Mouse (Mus musculus) testis, postnatal 10 days (tissue): ENCODE results near the gene Dock4.

ENCODE experiments used
- DNase-seq: peaks from one replicate; pipeline ENCODE4 v3.0.0; 2021; ENCODE audit warnings: low spot score

Gene Dock4

DNA sequence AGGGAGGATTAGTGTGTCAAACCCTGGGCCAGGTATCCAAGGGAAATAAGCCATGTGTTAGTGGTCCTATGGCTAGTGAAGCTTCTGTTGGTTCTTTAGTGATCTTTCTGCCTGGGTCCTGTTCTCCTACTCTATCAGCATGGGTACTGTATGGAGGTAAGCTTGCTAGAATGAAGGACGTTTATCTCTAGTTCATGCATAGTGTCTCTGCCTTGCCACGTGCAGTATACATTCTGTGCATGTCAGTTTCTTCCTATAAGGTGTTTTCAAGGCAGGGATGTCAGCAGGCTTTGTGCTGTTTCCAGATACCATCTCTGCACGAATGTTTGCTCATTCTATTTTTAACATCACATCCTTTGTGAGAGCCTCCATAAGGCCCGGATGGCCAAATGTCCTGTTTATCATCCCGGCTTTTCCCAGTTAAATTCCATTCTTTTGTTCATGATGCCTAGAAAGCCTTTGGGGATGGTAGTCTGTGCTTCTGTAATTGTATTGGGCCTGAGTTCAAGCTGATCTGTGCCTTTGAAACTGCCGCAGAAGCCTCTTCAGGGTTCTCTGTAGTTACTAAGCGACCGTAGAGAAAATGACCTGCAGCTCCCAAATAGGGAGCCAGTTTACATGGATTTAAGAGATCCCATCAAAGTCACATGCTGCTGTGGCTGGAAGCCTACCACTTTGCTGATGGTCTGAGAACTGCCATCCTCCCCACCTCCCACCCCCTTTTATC, 66.1 kb downstream of the Dock4 start:
- DNase-seq, result no peak

DNA sequence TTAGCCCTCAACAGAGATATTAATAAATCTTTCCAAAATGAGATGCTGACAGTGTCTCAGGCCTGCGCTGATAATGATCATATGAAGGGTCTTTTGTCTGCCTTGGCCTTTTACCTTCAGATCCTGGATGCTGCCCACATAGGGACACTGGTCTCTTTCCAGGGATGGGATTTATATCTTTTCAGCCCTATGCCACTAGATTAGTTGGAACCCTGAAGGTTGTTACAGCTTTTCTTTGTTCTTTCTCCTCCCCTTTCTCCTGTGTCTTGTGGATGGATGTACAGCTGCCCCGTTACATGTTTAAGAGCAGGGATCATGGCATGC, 66.6 kb downstream of the Dock4 start:
- DNase-seq, result no peak

DNA sequence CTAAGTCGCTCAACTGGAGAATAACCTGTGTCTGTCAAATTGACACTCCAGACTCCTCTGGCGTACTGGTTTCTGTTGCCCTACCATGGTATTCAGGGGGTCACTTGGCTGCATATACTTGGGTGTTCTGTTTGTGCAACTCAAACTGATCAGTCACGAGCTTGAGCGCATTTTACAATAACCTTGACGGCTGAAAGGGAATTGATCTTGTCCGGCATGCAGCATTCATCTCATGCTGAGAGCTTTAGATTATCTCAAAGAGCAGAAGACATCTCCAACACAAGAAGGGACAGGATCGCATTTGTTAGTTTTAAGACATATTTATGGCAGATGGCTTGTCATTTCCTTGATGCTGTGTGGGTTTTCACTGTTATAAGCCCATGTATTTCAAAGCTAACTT, 67.2 kb downstream of the Dock4 start:
- no peak for DNase-seq

DNA sequence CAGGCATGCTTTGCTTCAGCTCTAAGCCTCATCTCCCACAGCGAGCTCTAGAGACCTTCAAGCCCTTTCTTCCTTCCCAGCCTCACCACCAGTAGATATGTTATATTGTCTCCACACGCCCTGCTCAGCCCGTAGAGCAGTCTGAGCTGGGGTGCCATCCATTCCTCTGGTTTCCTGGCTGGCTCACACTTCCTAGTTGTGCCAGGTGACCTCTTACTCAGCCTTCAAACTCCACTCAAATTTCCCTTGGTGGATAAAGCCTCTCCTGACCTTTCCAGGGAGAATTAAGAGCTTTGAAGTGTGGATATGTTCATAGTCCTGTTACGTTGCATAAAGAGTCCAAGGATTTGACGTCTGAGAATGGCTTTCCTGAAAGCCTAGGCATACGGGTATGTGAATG, 68.3 kb downstream of the Dock4 start:
- DNase-seq, result no peak

DNA sequence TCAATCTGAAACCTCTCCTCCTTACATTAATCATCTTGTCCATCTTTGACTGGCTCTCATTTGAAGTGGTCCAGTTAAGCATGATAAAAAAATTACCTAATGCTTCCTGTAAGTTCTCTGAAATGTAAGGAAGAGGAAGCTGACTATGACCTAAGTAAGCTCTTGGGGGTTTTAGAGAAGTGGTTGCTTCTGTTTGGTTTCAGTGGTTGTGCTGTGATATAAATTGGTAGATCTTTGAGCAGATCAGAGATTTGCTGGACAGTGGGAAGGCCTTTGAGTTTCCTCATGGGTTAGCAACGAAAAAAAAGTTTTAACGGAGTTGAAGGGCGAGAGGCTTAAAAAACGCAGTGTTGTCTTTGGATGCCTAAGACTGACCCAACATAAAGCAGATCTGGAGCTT, 76.7 kb downstream of the Dock4 start:
- DNase-seq, result no peak

DNA sequence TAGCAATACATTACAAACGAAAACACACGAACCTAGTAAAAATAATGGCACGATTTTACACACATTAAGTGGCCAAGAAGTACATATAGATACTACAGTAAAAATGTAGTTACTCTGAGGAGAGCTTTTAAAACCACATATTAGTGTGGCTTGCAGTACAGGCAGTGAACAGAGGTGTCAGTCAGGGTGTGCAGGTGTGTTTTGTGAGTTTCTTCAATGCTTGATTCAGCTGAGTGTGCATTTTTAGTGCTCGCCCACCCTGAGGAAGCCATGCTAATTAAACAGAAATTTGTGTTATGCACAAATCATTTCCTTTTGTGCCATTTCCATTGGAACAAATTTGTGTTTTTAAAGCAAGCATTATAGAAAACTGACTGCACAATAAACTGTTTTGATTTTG, 77.3 kb downstream of the Dock4 start:
- no peak for DNase-seq

DNA sequence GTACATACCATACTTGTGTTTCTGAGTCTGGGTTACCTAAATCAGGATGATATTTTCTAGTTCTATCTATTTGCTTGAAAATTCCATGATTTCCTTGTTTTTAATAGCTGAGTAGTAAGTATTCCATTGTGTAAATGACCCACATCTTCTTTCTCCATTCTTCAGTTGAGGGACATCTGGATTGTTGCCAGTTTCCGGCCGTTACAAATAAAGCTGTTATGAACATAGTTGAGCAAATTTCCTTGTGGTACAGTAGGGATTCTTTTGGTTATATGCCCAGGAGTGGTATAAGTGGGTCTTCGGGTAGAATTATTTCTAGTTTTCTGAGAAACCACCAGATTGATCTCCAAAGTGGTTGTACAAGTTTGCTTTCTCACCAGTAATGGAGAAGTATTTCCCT, 79.3 kb downstream of the Dock4 start:
- DNase-seq, result no peak

DNA sequence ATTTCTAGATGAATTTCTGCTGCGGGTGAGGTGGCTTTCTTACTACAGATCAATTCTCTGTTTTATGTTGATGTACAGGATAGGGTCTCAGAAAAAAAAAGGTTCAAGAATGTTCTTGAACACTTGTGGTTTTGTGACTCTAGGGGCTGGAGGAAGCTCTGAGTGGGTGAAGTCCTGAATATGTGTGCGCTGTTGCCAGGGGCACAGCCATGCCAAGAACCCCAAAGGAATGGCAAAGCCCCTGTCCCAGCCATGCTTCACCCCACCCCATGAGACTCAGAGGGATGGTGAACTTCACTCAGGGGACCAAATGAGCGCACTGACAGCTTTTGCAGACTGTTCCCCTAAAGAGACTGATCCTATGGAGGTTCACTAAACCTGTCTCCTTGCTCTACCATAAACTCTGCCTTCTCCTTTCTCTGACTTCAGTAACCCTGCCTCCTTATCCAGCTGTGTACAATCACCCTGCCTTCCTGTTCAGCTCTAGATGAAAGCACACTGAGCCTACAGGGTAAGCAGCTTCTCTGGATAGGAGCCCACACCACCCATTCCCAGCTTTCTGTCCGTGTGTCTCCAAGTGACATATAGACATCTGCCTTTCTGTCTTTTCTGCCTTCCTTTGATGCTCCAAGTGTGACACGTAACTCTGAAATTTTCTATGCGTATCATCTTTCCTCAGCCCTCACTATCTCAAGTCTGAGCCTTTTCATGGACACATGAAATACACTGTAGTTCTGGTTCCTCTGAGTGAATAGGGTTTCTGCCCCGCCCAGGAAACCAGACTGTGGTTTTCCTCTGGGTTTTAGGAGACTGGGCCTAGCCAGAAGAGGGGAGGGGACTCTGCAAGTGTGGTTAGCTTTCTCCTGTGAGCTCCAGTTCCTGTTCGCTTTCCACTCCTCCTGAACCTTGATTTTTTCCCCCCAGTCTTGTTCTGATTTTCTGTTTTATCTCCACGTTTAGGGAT, 90.2 kb downstream of the Dock4 start:
- DNase-seq, result no peak

DNA sequence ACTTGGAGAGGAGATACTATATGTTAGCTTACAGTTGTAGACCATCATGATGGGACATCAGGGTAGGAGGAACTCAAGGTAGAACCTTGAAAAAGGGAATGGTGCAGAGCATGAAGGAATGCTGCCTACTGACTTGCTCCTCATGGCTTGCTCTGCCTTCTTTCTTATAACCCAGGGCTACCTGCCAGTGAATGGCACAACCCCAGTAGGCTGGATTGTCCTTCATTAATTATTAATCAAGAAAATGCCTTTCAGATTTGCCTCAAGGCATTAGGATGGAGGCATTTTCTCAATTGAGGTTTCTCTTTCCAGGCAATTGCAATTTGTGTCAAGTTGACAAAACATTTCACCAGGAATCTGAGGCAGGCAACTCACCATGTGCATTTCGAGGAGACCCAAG, 92.1 kb downstream of the Dock4 start:
- no peak for DNase-seq

DNA sequence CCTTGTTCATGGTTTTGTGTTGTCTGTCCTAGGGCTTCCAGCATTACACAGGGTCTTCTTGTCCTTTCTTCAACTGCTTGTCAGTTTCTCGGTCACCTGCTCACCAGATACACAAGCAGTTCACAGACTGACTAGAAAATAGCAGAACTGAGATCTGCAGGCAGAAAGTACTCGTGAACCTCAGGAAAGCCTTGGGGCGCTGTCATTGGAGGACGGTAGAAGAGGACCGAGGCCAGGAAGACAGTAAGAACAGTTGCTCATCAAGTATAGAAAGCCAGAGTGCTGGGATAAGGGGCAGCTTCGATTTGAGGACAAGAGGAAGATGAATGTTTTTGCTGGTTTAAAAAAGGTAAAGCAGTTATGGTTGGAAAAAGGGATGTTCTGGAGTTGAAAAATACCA, 92.6 kb downstream of the Dock4 start:
- DNase-seq, result no peak

DNA sequence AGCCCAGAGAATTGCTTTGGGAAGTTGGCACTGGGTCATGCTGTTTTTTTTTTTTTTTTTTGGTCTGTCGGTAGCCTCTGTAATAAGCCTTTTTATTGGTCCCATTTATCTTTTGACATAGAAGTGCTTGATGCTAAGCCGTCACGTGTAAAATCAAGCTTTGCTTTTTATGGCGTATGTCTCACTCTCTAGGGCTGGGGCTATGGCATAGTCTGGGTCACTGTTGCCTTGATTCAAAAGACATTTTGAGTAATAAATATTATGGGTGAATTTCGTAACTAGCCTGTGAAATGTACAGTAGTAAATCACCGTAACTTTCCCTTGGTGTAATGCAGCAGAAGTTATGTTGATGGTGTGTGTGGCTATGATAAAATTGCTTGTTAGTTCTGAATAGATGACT, 93.0 kb downstream of the Dock4 start:
- no peak for DNase-seq

DNA sequence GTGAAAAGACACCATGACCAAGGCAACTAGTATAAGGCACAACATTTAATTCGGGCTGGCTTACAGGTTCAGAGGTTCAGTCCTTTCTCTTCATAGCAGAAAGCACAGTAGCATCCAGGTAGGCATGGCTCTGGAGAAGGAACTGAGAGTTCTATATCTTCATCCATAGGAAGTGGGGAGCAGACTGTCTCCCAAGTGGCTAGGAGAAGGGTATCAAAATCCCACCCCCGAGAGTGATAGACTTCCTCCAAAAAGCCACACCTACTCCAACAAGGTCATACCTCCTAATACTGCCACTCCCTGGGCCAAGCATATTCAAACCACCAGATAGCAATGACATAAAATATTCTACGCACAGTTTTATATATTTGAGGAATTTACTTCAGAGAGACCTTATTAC, 98.5 kb downstream of the Dock4 start:
- no peak for DNase-seq

DNA sequence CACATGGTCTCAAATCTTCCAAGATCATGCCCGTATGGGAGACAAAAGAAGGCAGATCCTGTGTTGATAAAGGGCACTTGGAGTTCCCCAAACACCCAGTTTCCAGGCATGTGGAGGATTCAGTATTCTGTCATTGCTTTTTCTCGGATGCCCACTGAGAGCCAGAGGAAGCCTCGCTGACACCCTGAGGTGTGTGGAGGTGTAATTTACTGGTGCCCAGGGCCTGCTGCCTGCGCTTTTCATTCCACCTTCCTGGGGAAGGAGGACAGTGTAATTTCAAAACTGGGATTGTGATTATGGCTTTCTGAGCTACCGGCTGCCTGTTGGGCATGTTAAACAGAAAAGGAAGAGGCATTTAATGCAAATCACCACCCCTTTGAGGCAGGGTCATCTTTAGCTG, 101.1 kb downstream of the Dock4 start:
- no peak for DNase-seq

DNA sequence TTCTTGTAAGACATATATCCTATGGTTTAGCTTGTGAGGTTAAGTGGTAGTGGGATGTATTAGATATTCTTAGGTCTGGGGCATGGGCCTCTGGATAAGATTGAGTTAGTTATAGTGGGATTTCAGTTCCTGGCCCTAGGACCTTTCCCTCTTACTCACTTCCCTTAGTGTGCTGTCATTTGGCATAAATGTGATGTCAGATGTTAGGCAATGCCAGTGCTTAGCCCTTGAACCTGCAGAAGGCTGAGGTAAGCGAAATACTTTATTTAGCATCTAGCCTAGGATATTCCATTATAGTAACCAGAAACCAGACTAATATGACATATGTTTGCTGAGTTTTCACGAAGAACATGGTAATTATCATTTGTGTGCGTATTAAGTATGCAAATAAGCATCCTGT, 105.6 kb downstream of the Dock4 start:
- DNase-seq, result no peak

DNA sequence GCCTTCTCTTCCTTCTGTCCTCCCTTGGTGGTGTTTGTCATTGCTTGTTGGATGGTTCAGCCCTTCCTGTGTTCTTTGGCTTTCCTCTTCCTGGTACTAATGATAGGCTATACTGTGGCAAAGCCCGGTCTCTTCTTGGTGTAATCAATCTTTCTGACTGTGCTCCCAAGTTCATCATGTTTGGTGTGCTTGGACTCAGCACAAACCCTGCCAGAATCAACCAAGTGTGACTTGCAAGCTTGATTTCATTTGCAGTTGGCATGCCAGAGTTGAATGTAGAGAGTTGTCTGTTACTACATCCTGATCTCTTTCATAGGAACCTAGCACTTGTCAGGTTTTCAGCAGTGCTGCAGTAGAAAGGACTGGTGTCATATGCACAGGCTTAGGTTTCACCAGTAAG, 106.4 kb downstream of the Dock4 start:
- DNase-seq, result no peak

DNA sequence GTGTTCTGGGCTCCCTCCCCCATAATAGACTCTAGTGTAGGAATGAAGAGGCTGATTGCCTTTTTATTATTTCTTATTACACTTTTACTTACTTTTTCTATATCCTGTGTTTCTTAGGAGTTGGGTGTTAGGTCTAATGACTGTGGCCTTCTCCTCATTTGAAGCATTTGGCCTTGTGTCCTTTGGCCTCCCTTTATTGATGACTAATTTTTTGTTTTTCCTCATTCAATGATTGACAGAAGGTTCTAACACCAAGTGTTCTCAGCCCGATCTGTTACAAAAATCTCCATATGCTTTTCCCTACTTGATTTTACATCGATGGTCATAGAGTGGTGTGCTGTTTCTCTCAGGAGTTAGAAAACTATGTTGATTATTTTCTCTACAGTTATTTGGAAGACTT, 108.2 kb downstream of the Dock4 start:
- DNase-seq, result no peak

DNA sequence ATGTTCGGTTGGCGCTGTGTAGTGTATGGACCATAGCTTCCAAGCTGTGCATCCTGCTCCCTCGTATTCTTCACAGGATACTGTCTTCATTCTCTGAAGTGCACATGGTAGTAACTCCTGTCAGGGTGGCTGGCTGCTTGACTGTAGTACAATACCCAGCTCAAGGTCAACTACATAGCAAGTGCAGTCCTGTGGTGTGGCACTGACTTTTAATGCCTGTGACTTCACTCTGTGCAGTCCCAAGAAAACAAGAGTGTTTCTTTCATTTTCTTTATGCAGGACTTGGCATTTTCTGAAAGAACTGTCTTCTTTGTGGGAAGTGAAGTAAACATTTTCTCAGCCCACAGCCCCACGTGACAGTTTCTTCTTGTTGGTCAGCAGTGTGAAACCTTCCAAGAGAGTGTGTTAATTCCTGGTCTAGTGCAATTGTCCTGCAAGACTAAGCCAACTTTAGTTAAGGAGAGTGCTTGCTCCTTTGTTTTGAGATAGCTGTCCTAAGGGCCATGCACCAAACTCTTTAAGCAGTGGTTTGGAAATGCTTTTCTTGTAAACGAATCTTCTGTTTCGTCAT, 109.3 kb downstream of the Dock4 start:
- DNase-seq, result no peak

DNA sequence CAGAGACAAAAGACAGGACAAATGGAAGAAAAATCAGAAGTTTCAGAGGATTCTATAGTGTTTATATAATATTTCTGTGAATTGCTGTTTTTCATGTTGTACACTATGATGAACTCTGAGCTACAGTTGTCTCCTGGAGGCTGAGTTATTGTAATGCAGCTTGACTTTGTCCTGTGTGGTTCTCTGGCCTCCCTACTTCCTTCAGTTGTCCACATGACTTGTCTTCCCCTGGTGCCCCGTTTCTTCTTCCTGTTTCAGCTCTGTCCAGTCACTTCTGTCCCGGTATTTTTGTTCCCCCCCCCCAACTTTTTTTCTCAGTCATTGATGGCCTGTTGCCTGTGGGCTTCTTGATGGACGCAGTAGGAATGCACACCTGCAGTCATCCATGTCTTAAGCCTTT, 112.8 kb downstream of the Dock4 start:
- DNase-seq, result no peak

DNA sequence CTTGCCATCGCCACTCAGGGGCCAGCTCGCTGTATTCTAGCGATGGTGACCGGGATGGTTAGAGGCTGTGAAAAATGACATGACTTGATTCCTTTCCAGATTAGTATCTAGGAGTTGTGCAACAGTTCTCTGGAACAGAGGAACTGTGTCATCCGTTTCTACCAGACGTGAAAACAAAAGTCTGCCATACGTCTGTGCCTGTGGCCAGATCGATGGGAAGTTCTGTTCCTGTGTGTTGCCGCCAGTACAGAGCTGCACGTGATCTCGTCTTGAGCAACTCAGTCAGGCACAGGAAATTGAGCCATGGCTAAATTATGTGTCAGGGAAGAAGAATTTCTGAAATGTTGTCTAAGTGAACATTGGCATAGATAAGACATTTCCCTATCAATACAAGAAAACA, 113.4 kb downstream of the Dock4 start:
- no peak for DNase-seq

DNA sequence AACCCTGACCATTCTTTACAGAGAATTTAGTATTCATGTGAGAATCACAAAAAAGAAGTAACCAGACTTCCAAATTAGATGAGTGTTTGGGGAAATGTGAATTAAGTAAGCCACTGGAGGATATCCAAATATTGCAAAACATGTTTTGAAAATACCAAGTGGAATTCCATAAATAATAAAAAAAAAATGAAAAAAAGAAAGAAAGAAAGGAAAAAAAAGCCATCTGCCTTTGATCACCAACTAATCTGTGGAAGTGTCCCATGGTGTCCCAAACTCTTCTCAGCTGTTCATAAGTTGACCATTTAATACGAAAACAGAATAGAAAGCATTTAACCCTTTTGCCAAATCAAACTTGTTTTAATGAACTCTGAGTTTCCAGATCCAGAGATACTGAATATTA, 118.0 kb downstream of the Dock4 start:
- no peak for DNase-seq

DNA sequence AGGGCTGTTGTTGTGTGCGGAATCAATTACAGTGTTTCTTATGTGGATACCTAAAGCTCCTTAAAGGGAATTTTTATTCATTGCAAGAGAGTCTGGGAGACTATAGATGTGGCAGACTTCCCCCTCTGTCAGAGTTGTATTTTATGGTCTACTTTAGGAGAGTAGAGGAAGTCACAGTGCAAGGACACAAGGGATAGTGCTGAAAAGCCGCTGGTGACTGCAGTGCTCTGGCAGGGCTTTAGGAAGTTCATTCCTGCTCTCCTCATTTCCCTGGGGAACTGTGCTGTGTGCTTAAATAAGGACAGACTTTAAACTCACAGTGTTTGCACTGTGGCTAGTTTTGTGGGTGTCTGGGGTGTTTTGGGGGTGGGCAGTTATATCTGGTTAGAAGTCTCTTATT, 118.5 kb downstream of the Dock4 start:
- no peak for DNase-seq

DNA sequence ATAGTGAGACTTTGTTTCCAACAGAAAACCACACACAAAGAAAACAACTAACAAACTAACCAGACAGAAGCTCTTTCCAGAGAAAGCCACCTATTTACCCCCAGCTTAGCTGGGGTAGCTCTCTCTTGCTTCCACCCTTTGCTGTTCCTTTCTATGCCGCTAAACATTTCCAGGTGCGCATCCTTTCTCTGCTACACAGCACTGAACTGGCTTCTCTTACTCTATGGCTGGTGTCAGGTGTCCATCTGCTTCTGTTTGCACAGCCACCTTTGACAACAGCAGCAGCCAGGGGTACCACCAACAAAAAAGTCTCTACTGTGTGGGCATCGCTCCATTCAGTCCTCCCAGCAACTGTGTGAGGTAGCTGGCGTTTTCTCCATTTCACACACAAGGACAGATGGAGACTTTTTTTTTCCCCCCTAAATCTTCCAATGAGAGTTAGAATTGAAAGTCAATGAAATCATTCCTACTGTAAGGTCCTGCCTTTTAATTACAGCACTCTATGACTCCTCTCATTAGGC, 122.7 kb downstream of the Dock4 start:
- no peak for DNase-seq
